In the genomic region with DNA sequence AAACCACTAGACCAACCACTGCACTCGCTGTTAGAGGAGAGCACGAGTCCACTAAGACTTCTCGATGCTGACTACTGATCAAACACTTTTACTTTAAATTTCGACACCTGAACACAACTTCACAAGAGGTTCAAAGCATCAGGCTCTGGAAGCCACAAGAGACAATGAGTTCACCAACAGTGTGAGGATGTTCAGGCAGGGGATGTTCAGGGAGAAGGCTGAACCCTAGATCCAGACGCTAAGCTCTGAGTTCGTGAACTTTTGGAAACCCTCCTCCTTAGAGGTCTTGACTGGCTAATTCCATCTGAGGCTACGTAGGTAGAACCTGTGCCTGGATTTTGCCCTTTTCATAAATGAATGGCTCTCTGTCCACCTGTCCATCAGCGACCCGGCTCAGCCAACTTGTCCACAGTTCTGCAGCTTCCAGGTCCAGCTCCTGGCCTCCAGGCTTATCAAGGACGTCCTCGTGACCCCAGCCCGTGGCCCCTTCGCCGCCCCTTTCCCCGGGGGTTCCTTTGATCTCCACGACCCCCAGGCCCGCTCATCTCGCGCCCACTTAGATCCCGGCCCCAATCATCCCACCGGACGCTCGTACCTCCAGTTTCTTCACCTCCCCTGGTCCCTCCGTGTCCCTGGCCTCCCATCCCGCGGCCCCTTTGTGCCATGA, we compare ENCODE assay signal across 8 mouse cellular contexts. TPM values are rescaled to one million over a fixed set of nuclear protein-coding genes. Genes with fewer than 3 reads are reported as not detected.
DNase-seq lines count a peak whose midpoint lies in the region; ATAC-seq and TF ChIP-seq lines count a peak whose summit lies in the region.

No protein-coding gene starts in this region.

- peak overlapping the region; percentile 99 for H3K4me3 ChIP-seq in testis, adult 2 months (ENCODE audit: control insufficient read depth, low read depth, low read length)
- peak overlapping the region; percentile 84 for H3K4me3 ChIP-seq in limb, embryonic 11.5 days (ENCODE audit: low read depth, low read length)
- H3K4me3 ChIP-seq in midbrain, postnatal 0 days (ENCODE audit: low read depth, low read length), result peak overlapping the region; percentile 93

- TF ChIP-seq CTCF in testis, adult 2 months (IDR thresholded peaks at IDR 0.05; ENCODE audit: control insufficient read depth, insufficient read depth, insufficient replicate concordance, low read depth, low read length), result no peak
- TF ChIP-seq CTCF in midbrain, postnatal 0 days (IDR thresholded peaks at IDR 0.05), result no peak

- DNase-seq in cerebellum, adult 18-20 months, result no peak
- DNase-seq in testis, postnatal 10 days (ENCODE audit: low spot score), result no peak
- DNase-seq in forelimb bud, embryonic 11.5 days (ENCODE audit: low read depth, low spot score), result peak; percentile 13
- DNase-seq in limb, embryonic 11.5 days (ENCODE audit: low spot score), result no peak
- DNase-seq in midbrain, postnatal 0 days (ENCODE audit: low spot score), result no peak
- DNase-seq in cerebellum, adult 8-10 months, result no peak

- no peaks in the 10 kb centered on the region for H3K27me3 ChIP-seq in testis, adult 2 months (ENCODE audit: control insufficient read depth, insufficient read depth, low read length)
- no peaks in the 10 kb centered on the region for H3K27me3 ChIP-seq in limb, embryonic 11.5 days (ENCODE audit: control insufficient read depth, insufficient read depth, low read length)
- H3K27me3 ChIP-seq in midbrain, postnatal 0 days (ENCODE audit: insufficient read depth, low read length), result no peaks in the 10 kb centered on the region

- H3K9me3 ChIP-seq in limb, embryonic 11.5 days (ENCODE audit: control insufficient read depth, low read length), result no peaks in the 10 kb centered on the region
- H3K9me3 ChIP-seq in midbrain, postnatal 0 days (ENCODE audit: low read length), result no peaks in the 10 kb centered on the region

- H3K27ac ChIP-seq in testis, adult 2 months (ENCODE audit: control insufficient read depth, insufficient read depth, low read depth, low read length), result peak overlapping the region; percentile 95
- H3K27ac ChIP-seq in limb, embryonic 11.5 days (replicated peaks; ENCODE audit: low read depth, low read length), result peak overlapping the region; percentile 60
- peak overlapping the region; percentile 91 for H3K27ac ChIP-seq in midbrain, postnatal 0 days (ENCODE audit: low read depth, low read length)

- 5% methylated on average over 26 of the region's 26 CpGs for WGBS in limb, embryonic 11.5 days
- 4% methylated on average over 26 of the region's 26 CpGs for WGBS in midbrain, postnatal 0 days

- H3K36me3 ChIP-seq in testis, adult 2 months (ENCODE audit: control insufficient read depth, insufficient read depth, low read length), result no peaks in the 10 kb centered on the region
- peaks cover 8% of the 10 kb centered on the region; the same call in 1 of the 2 replicates for H3K36me3 ChIP-seq in limb, embryonic 11.5 days (ENCODE audit: control insufficient read depth, insufficient read depth, low read length)
- H3K36me3 ChIP-seq in midbrain, postnatal 0 days (ENCODE audit: insufficient read depth, low read length), result peaks cover 18% of the 10 kb centered on the region; the same call in 1 of the 2 replicates

- peak overlapping the region; percentile 57 for H3K4me2 ChIP-seq in limb, embryonic 11.5 days (ENCODE audit: low read depth, severe bottlenecking)
- peak overlapping the region; percentile 59 for H3K4me2 ChIP-seq in midbrain, postnatal 0 days (ENCODE audit: low read depth, low read length, poor library complexity, severe bottlenecking)

- TF ChIP-seq POLR2A in testis, adult 2 months (IDR thresholded peaks at IDR 0.05; ENCODE audit: control insufficient read depth, low read depth, low read length), result no peak

- peak; percentile 31 for ATAC-seq in cerebellum, adult (ENCODE audit: insufficient number of reproducible peaks, low FRiP score, low TSS enrichment)
- peak; percentile 74 for ATAC-seq in limb, embryonic 11.5 days (ENCODE audit: insufficient number of reproducible peaks, low FRiP score, low TSS enrichment, low read depth)
- ATAC-seq in midbrain, postnatal 0 days (ENCODE audit: low FRiP score), result peak; percentile 65; the same call in 1 of the 2 replicates

- H3K9ac ChIP-seq in limb, embryonic 11.5 days (ENCODE audit: low read length), result peak overlapping the region; percentile 87
- H3K9ac ChIP-seq in midbrain, postnatal 0 days (replicated peaks; ENCODE audit: low read length, poor library complexity, severe bottlenecking), result peak overlapping the region; percentile 98

- peaks cover 5% of the 10 kb centered on the region; the same call in 1 of the 2 replicates for H3K4me1 ChIP-seq in testis, adult 2 months (ENCODE audit: control insufficient read depth, insufficient read depth, low read length)
- no peaks in the 10 kb centered on the region for H3K4me1 ChIP-seq in limb, embryonic 11.5 days (ENCODE audit: control insufficient read depth, insufficient read depth, low read length)
- no peaks in the 10 kb centered on the region for H3K4me1 ChIP-seq in midbrain, postnatal 0 days (ENCODE audit: insufficient read depth, low read length)

RNA-seq across cellular contexts. Expression of gene Sec61g, which starts 0.8 kb away (rescaled TPM):
- polyA plus RNA-seq in testis, adult 2 months (2012; rRNA removed), result 17.2 and 20.9 TPM in 2 replicates
- polyA plus RNA-seq in limb, embryonic 11.5 days (2014; fragmentation: Nextera tagmentation; extraction: Ambion mirVana), result 41.5 and 41.7 TPM in 2 replicates
- 15.2 and 21.1 TPM in 2 replicates for total RNA-seq in midbrain, postnatal 0 days (2014; rRNA removed)
- polyA plus RNA-seq in midbrain, postnatal 0 days (2015; fragmentation: Nextera tagmentation; extraction: Ambion mirVana), result 32.5 TPM in 2 replicates
